Mouse (Mus musculus) cerebellum, adult 2 months (tissue): ENCODE results near the gene Kcnj16.

Experiments
- CTCF ChIP-seq: fragments of 200-500 bp; IDR thresholded peaks from 2 replicates; pipeline ENCODE4 v1.5.1; 2011; ENCODE audit warnings: low read depth, mild to moderate bottlenecking, control low read depth, low read length, moderate library complexity, borderline replicate concordance; ENCODE audit not compliant: insufficient read depth
- POLR2A ChIP-seq: fragments of 200-500 bp; IDR thresholded peaks from 2 replicates; pipeline ENCODE4 v1.6.1; 2011; ENCODE audit warnings: low read length, control low read depth, borderline replicate concordance; ENCODE audit not compliant: insufficient read depth

- TF ChIP-seq CTCF (no peak), POLR2A (no peak)
Measured at GRCm38 (mm10) chr11:110935699-110936098, 32.1 kb upstream of the Kcnj16 start.
